In genomic region chr2:60299323-60299722, GRCm38 (mm10) we compare ENCODE assay signal across 23 mouse cellular contexts.
"Had no signal": no experiment of that assay in that cellular context is flagged by ENCODE, and none has a peak within 500 bp of the region (broad histone marks: within the 10 kb centered on the region; RNA-seq: fewer than 3 reads in every experiment).

No protein-coding gene starts in this region.

- H3K4me2 ChIP-seq: heart, embryonic 11.5 days; heart, embryonic 13.5 days; heart, embryonic 15.5 days; hindbrain, embryonic 13.5 days; hindbrain, embryonic 15.5 days; intestine, embryonic 15.5 days; limb, embryonic 13.5 days; limb, embryonic 15.5 days; liver, embryonic 12.5 days had no signal

- H3K27me3 ChIP-seq: heart, embryonic 13.5 days; heart, embryonic 15.5 days; hindbrain, embryonic 13.5 days; hindbrain, embryonic 15.5 days; intestine, embryonic 15.5 days; limb, embryonic 13.5 days; limb, embryonic 15.5 days; liver, embryonic 12.5 days had no signal

- H3K27ac ChIP-seq: heart, adult 2 months; heart, embryonic 13.5 days; heart, embryonic 15.5 days; hindbrain, embryonic 13.5 days; hindbrain, embryonic 15.5 days; intestine, embryonic 15.5 days; layer of hippocampus, adult 2 months; left cerebral cortex, adult 2 months; limb, embryonic 13.5 days; limb, embryonic 15.5 days; liver, embryonic 12.5 days; liver, embryonic 14.5 days had no signal

- H3K4me1 ChIP-seq: heart, embryonic 13.5 days; heart, embryonic 15.5 days; hindbrain, embryonic 13.5 days; hindbrain, embryonic 15.5 days; intestine, embryonic 15.5 days; limb, embryonic 15.5 days; liver, embryonic 12.5 days had no signal

- DNase-seq: gastrocnemius, postnatal 14 days; gastrocnemius, postnatal 36 days; heart, adult 2 months; heart, postnatal 14 days; heart, postnatal 36 days; kidney, adult 18-20 months; kidney, adult 8-10 months; kidney, postnatal 10 days; kidney, postnatal 25 days; kidney, postnatal 4 days; lung, adult 18-20 months had no signal

- H3K9ac ChIP-seq: heart, embryonic 13.5 days; heart, embryonic 15.5 days; hindbrain, embryonic 13.5 days; hindbrain, embryonic 15.5 days; intestine, embryonic 15.5 days; limb, embryonic 13.5 days; limb, embryonic 15.5 days; liver, embryonic 12.5 days; liver, embryonic 14.5 days had no signal

- H3K9me3 ChIP-seq: heart, embryonic 13.5 days; heart, embryonic 15.5 days; hindbrain, embryonic 13.5 days; intestine, embryonic 15.5 days; limb, embryonic 13.5 days; limb, embryonic 15.5 days; liver, embryonic 12.5 days had no signal

- H3K36me3 ChIP-seq: heart, embryonic 13.5 days; heart, embryonic 15.5 days; hindbrain, embryonic 13.5 days; hindbrain, embryonic 15.5 days; intestine, embryonic 15.5 days; limb, embryonic 15.5 days had no signal

- H3K4me3 ChIP-seq: heart, adult 2 months; heart, embryonic 13.5 days; heart, embryonic 15.5 days; hindbrain, embryonic 13.5 days; hindbrain, embryonic 15.5 days; intestine, embryonic 15.5 days; layer of hippocampus, adult 2 months; left cerebral cortex, adult 2 months; limb, embryonic 13.5 days; limb, embryonic 15.5 days; liver, embryonic 12.5 days had no signal

- ATAC-seq: liver, embryonic 12.5 days had no signal
